Mouse (Mus musculus) stomach, embryonic 14.5 days (tissue): Measurements from ENCODE around the gene Gja8. TPM values are rescaled to one million over a fixed set of nuclear protein-coding genes. Genes with fewer than 3 reads are reported as not detected.

ENCODE experiments used
- ATAC-seq: fragments of 200-750 bp; cut with Nextera tagmentation; 2 replicates; pipeline ENCODE4 v1.8.0; 2017; ENCODE audit warnings: low read depth, moderate TSS enrichment; ENCODE audit not compliant: insufficient number of reproducible peaks, insufficient read depth, low FRiP score
- H3K27ac ChIP-seq: fragments of 300-500 bp; sonication (generic); 2 replicates; pipeline ENCODE4 v1.5.1; 2014; ENCODE audit warnings: mild to moderate bottlenecking, low read length, moderate library complexity, mixed read lengths
- H3K27me3 ChIP-seq: fragments of 300-500 bp; sonication (generic); 2 replicates; pipeline ENCODE4 v1.6.1; 2014; ENCODE audit warnings: low read length, control low read depth, mixed read lengths; ENCODE audit not compliant: control insufficient read depth, insufficient read depth
- H3K36me3 ChIP-seq: fragments of 300-500 bp; sonication (generic); 2 replicates; pipeline ENCODE4 v1.6.1; 2014; ENCODE audit warnings: mild to moderate bottlenecking, control low read depth, low read length, moderate library complexity, mixed read lengths; ENCODE audit not compliant: control insufficient read depth, insufficient read depth
- H3K4me1 ChIP-seq: fragments of 300-500 bp; sonication (generic); 2 replicates; pipeline ENCODE4 v1.6.1; 2014; ENCODE audit warnings: low read length, control low read depth, mixed read lengths; ENCODE audit not compliant: control insufficient read depth, insufficient read depth
- H3K4me2 ChIP-seq: fragments of 300-500 bp; sonication (generic); replicated peaks from 2 replicates; pipeline ENCODE4 v1.6.1; 2014; ENCODE audit warnings: low read depth, low read length, control low read depth
- H3K4me3 ChIP-seq: fragments of 300-500 bp; sonication (generic); 2 replicates; pipeline ENCODE4 v1.5.1; 2014; ENCODE audit warnings: low read depth, low read length, control low read depth
- H3K9ac ChIP-seq: fragments of 300-500 bp; sonication (generic); replicated peaks from 2 replicates; pipeline ENCODE4 v1.6.1; 2014; ENCODE audit warnings: low read depth, mild to moderate bottlenecking, control low read depth, low read length, moderate library complexity, mixed read lengths
- H3K9me3 ChIP-seq: fragments of 300-500 bp; sonication (generic); 2 replicates; pipeline ENCODE4 v1.6.1; 2016; ENCODE audit warnings: low read depth, low read length, control low read depth; ENCODE audit not compliant: control insufficient read depth
- WGBS: fragments of 180-500 bp; shearing (Covaris S2); extraction: QIAGEN DNeasy Blood & Tissue Kit; methylation state at CpG from one replicate; pipeline ENCODE4 v1.1.7; 2014; 5-methylcytosine and 5-hydroxymethylcytosine counted together
- polyA plus RNA-seq: library from polyadenylated mRNA; unstranded; fragments of >200 nt; fragmentation: Nextera tagmentation; extraction: Ambion mirVana; gene quantifications from 2 replicates; pipeline ENCODE4 v1.2.1, GENCODE M21; 2014

The Gja8 gene
- not detected in 2 replicates for polyA plus RNA-seq

DNA sequence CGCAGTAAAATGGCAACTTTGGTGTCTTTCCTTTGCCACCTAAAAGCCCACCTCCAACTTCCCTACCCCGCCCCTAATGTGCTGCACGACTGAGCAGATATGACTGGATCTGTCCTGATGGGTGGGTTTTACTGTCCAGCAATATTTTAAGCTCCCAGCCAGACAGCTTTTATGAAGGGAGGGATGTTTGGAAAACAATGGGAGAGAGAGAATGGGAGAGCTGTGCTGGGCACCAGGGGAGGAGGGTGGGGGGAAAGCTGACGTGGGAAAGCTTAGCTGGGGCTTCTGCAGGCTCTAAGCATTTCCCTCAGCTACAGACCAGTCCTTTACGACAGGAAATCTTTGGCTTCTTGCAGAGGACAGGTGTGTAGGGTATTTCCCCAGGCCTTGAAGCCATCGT lies at the start of gene Gja8:
Gene Gja8 (minus strand): TSS at position 101 of the 400 bp plus-strand sequence.
- H3K4me1 ChIP-seq = no peaks in the 10 kb centered on the region
- no peak for ATAC-seq
- 66% methylated on average over 6 of the region's 6 CpGs for WGBS

DNA sequence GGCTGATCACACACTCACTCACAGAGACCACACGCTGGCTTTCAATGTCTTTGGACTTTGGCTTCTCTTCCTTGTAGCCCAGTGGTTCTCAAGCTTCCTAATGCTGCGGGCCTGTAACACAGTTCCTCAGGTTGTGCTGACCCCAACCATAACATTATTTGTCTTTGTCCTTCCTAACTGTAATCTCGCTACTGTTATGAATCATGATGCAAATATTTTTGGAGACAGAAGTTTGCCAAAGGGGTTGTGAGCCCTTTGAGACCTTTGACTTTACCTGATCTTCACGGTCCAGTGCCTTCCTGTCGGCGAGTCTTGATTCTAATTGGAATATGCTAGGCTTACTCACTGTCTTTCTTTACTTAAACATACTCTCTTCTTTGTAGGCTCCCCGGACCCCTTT lies 48.6 kb upstream of the Gja8 start:
- Histone ChIP-seq H3K27me3 (no peaks in the 10 kb centered on the region), H3K9ac (no peak overlapping the region), H3K4me3 (no peak overlapping the region), H3K4me2 (no peak overlapping the region), H3K9me3 (no peaks in the 10 kb centered on the region), H3K27ac (no peak overlapping the region), H3K36me3 (no peaks in the 10 kb centered on the region), H3K4me1 (peaks cover 6% of the 10 kb centered on the region; the same call in 1 of the 2 replicates)
- 82% methylated on average over 7 of the region's 7 CpGs for WGBS
- no peak for ATAC-seq

More for the DNA sequence above, at the start of gene Gja8:
- no peak within 1 kb of the TSS for H3K27ac ChIP-seq
- no peak within 1 kb of the TSS for H3K9ac ChIP-seq
- H3K36me3 ChIP-seq = no peaks in the 10 kb centered on the region
- no peak within 1 kb of the TSS for H3K4me3 ChIP-seq
- H3K9me3 ChIP-seq = no peaks in the 10 kb centered on the region
- H3K4me2 ChIP-seq = no peak within 1 kb of the TSS
- H3K27me3 ChIP-seq = no peaks in the 10 kb centered on the region

DNA sequence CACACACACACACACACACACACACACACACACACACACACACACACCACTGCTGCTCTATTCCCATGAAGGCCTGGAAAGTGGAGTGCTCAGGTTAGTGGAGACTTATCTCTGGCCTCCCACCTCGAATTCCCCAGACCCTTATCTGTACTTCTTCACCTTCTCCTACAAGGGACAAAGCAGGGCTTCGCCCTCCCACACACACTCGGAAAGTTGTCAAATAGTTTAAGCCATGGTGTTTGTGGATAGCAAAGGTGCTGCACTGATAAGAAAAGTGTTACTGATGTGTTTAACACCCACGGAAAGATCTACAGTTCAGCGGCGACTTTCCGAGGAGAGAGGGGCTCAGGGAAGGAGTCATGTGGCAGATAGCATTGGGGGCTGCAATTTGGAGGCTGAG lies 45.2 kb upstream of the Gja8 start:
- no peaks in the 10 kb centered on the region for H3K9me3 ChIP-seq
- no peak for ATAC-seq

DNA sequence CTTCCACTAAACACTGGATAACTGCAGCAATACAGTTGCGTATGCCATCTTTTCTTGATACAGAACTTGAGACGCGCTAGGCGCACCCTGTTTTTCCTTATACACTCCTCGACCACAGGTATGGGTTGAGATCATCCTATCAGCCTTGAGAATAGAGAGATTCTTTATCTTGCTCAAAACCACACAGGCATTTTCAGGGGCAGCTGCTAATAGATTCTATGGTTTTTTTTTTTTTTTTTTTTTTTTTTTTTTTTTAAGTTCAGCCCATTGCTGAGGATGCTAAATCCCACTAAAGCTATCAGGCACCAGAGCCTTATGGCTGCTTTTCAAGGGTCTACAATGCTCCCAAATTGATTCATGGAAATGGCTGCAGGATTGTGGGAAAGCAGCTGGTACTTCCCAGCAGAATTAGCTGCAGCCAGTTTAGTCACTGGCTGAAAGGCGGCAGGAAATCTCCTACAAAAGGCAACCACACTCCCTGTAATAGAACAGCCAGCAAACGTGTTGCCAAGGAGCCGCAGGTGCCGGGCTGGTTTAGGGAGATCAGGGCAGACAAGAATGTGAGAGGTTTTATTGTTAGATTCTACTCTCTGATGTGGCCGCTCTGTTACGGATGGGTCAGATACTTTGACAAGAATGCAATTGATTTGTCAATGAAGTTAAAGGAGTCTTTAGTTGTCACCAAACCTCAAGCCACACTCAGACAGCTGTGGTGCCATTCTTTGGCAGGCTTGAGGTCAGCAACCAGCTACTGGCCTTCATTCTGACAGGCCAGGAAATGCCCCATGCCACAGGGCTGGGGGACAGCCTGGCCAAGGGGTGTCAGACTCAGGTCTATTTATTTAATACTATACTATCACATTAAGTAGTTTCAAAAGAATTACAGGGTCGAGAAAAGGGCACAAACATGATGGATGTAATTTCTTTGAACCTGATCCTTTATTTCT lies 37.5 kb upstream of the Gja8 start:
- no peaks in the 10 kb centered on the region for H3K36me3 ChIP-seq
- H3K27me3 ChIP-seq = no peaks in the 10 kb centered on the region
- H3K27ac ChIP-seq = no peak overlapping the region
- H3K4me2 ChIP-seq = no peak overlapping the region
- no peaks in the 10 kb centered on the region for H3K4me1 ChIP-seq
- no peak for ATAC-seq
- WGBS = 64% methylated on average over 12 of the region's 12 CpGs
- H3K9me3 ChIP-seq = no peaks in the 10 kb centered on the region
- no peak overlapping the region for H3K4me3 ChIP-seq
- no peak overlapping the region for H3K9ac ChIP-seq

More for the DNA sequence above, 45.2 kb upstream of the Gja8 start:
- WGBS = 20% methylated on average over 7 of the region's 7 CpGs
- no peaks in the 10 kb centered on the region for H3K27me3 ChIP-seq
- H3K4me1 ChIP-seq = no peaks in the 10 kb centered on the region
- H3K27ac ChIP-seq = no peak overlapping the region
- no peaks in the 10 kb centered on the region for H3K36me3 ChIP-seq
- H3K4me3 ChIP-seq = no peak overlapping the region
- H3K9ac ChIP-seq = no peak overlapping the region
- H3K4me2 ChIP-seq = no peak overlapping the region

DNA sequence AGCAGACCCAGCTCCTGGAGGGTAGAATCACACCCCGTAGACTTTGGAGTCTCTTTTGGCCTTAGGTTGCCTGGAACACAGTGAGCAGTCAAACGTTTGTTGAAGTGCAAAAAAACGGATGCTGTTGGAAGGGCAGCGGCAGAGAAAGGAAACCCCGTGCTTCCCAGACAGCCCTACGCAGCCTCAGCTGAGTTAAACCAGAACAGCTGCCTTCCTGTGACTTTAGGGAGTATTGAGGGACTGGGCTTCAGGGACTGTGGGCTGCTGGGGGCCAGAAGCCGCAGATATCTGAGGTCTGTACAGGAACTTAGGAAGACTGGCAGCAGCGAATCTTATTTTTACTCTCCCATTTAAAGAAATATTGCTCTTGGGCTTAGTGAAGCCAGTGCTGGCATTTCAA lies 34.8 kb upstream of the Gja8 start:
- H3K4me2 ChIP-seq = no peak overlapping the region
- H3K4me1 ChIP-seq = no peaks in the 10 kb centered on the region
- no peak overlapping the region for H3K27ac ChIP-seq
- no peaks in the 10 kb centered on the region for H3K9me3 ChIP-seq
- 30% methylated on average over 8 of the region's 8 CpGs for WGBS
- H3K27me3 ChIP-seq = no peaks in the 10 kb centered on the region
- H3K4me3 ChIP-seq = no peak overlapping the region
- ATAC-seq = no peak
- H3K9ac ChIP-seq = no peak overlapping the region
- no peaks in the 10 kb centered on the region for H3K36me3 ChIP-seq

DNA sequence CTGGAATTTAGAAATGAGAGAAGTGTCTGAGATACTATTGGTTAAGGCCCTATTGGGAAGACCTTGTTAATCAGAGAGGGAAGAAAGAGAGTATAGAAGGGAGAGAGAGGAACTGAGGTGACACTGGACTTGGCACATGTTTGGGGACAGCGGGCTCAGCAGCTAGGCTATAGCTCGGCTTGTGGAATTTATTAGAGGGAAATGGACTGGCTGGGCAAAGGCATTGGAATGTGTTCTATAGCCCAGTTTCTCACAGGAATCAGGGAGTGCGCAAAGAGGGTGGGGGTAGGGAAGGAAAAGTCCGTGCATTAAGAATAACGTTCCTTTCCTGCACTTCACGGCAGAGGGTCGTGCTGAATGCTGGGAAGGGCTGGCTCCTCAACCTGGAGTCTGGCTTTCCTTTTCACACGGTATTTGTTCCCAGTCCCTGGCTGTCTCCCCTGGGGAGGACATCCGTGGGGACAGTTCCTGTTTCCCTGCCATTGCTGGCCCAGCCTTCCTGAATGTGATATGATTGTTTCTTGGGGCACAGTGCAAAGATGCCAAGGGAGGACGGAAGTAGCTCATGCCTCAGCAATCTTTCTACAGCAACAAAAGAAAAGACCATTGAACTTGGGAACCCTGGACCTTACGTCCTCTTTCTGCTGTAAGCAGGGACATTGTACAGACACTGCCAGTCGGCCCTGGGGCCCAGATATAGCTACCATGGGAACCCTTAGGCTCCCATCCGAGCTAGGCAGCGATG lies 27.8 kb upstream of the Gja8 start:
- no peaks in the 10 kb centered on the region for H3K27me3 ChIP-seq
- H3K36me3 ChIP-seq = no peaks in the 10 kb centered on the region
- H3K4me2 ChIP-seq = 0 out of 2 replicates have a peak overlapping the region, but pooled peaks have one; percentile 12
- no peaks in the 10 kb centered on the region for H3K9me3 ChIP-seq
- ATAC-seq = no peak
- 36% methylated on average over 14 of the region's 14 CpGs for WGBS
- no peak overlapping the region for H3K4me3 ChIP-seq
- H3K27ac ChIP-seq = no peak overlapping the region
- peaks cover 5% of the 10 kb centered on the region; the same call in 1 of the 2 replicates for H3K4me1 ChIP-seq
- H3K9ac ChIP-seq = no peak overlapping the region

DNA sequence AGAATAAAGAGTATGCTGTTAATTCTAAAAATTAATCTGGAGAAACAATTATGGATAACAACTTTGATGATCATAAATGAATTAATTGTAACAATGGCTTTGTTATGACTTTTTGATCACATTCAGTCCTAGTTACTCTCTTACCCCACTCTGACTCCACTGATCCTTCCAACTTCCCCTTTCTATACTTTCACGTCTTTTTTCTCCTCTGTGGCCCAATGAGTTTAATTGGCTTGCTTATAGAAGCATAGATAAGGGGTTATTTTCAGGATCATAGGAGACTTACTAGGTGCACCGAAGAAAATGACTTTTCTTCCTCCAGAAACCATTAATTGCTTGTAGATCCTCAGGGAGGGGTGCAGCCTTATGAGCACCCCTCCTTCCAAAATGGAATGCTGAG lies 16.9 kb upstream of the Gja8 start:
- H3K9me3 ChIP-seq = no peaks in the 10 kb centered on the region
- ATAC-seq = no peak
- no peaks in the 10 kb centered on the region for H3K27me3 ChIP-seq
- H3K9ac ChIP-seq = no peak overlapping the region
- 89% methylated on average over 2 of the region's 2 CpGs for WGBS
- H3K4me1 ChIP-seq = no peaks in the 10 kb centered on the region
- H3K27ac ChIP-seq = no peak overlapping the region
- H3K36me3 ChIP-seq = no peaks in the 10 kb centered on the region
- H3K4me3 ChIP-seq = no peak overlapping the region
- no peak overlapping the region for H3K4me2 ChIP-seq

DNA sequence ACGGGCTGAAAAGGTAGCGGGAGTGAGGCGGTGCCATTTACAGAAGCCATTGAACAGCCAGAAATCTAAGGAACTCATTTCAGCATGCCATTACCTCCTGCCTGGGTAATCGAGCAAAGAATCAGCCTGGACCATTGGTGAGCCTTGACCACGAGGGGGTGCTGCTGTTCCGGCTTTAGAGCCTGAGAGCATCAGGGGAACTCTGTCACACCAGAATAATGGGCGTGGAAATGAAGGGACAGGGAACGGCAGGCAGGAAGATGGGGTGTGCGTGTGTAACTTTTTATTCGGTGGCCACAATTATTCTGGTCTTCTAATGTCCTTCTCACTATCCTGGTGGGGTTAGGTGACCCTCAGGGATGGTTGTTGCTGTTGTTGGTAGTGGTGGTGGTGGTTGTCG lies 12.9 kb upstream of the Gja8 start:
- Histone ChIP-seq H3K9ac (no peak overlapping the region), H3K9me3 (no peaks in the 10 kb centered on the region), H3K27ac (no peak overlapping the region), H3K27me3 (no peaks in the 10 kb centered on the region), H3K4me3 (no peak overlapping the region), H3K4me1 (no peaks in the 10 kb centered on the region), H3K4me2 (peak overlapping the region; percentile 20; the same call in 1 of the 2 replicates), H3K36me3 (no peaks in the 10 kb centered on the region)
- peak; percentile 66; the same call in 1 of the 2 replicates for ATAC-seq
- WGBS = 13% methylated on average over 11 of the region's 11 CpGs
